Mouse (Mus musculus): Measurements from ENCODE around the gene Pycr2. TPM values are rescaled to one million over a fixed set of nuclear protein-coding genes. Genes with fewer than 3 reads are reported as not detected.
A peak's percentile ranks its signal among the peaks of the same experiment; 100 is the strongest.

Gene Pycr2
- polyA plus RNA-seq (2012; rRNA removed) = 40.2 and 46.8 TPM in 2 replicates

DNA sequence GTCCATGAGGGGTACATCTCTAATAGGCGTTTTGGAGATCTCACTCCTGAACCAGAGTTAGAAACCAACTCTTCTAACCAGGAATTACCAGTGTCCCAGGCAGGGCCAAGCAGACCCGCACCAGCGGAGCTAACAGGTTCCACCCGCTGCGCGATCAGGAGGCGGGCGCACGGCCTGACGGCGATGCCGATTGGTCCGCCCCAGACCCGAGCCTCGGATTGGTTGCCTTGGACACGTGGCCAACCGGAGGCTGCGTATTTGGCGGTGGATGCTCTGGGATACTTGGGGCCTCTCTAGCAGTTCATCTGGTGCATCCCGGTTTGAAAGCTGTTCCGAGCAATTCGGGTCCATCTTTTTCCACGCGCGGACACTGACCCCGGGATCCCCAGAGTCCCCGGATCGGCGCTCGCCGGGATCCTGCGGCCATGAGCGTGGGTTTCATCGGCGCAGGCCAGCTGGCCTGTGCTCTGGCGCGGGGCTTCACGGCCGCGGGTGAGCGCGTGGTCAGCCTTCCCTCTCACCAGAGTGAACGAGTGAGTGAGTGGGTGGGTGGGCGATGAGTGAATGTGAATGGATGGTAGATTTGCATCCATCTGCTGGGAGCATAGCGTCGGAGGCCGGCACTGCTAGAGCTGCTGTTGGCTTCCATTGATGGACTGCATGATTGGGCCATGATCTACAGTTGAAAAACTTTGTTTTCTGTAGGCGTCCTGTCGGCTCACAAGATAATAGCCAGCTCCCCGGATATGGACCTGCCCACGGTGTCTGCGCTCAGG lies at the start of gene Pycr2:
Pycr2 (plus strand) TSS at position 255 of the 776 bp plus-strand sequence.
- no peaks in the 10 kb centered on the region for H3K27me3 ChIP-seq (ENCODE audit: control insufficient read depth, insufficient read depth, low read length)
- peak within 1 kb of the TSS; percentile 87 for H3K4me3 ChIP-seq (replicated peaks; ENCODE audit: insufficient read depth, low read depth, low read length)
- 0 out of 2 replicates have a peak within 1 kb of the TSS, but pooled peaks have one; percentile 3 for H3K27ac ChIP-seq (ENCODE audit: insufficient read depth, low read length)
- peak; percentile 93 to 94 for DNase-seq
- WGBS = under 1% methylated on average over 52 of the region's 52 CpGs
- H3K4me1 ChIP-seq (ENCODE audit: control insufficient read depth, insufficient read depth, low read length) = peaks cover 11% of the 10 kb centered on the region; the same call in 1 of the 2 replicates
- no peak for TF ChIP-seq CTCF (IDR thresholded peaks at IDR 0.05; ENCODE audit: borderline replicate concordance, insufficient read depth, low read depth, low read length)
- TF ChIP-seq POLR2A (IDR thresholded peaks at IDR 0.05; ENCODE audit: borderline replicate concordance, insufficient read depth, low read length) = peak; percentile 67; the same call in 1 of the 2 replicates

DNA sequence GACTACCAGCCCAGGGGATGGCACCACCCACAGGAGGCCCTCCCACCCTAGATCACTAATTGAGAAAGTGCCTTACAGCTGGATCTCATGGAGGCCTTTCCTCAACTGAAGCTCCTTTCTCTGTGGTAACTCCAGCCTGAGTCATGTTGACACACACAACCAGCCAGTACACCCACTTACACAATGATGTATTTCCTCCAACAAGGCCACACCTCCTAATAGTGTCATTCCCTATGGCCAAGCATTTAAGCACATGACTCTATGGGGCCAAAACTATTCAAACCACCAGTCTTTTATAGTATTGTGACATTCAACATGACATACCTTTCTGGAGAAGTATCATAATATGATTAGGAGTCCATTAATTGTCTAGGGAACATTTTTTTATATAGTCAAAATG lies 45.3 kb upstream of the Pycr2 start:
- no peak overlapping the region for H3K4me3 ChIP-seq (replicated peaks; ENCODE audit: insufficient read depth, low read depth, low read length)
- H3K4me1 ChIP-seq (ENCODE audit: control insufficient read depth, insufficient read depth, low read length) = no peaks in the 10 kb centered on the region; the same call in 1 of the 2 replicates
- H3K27ac ChIP-seq (ENCODE audit: insufficient read depth, low read length) = no peak overlapping the region
- TF ChIP-seq POLR2A (IDR thresholded peaks at IDR 0.05; ENCODE audit: borderline replicate concordance, insufficient read depth, low read length) (no peak), CTCF (IDR thresholded peaks at IDR 0.05; ENCODE audit: borderline replicate concordance, insufficient read depth, low read depth, low read length) (no peak)
- no peak for DNase-seq
- H3K27me3 ChIP-seq (ENCODE audit: control insufficient read depth, insufficient read depth, low read length) = no peaks in the 10 kb centered on the region

DNA sequence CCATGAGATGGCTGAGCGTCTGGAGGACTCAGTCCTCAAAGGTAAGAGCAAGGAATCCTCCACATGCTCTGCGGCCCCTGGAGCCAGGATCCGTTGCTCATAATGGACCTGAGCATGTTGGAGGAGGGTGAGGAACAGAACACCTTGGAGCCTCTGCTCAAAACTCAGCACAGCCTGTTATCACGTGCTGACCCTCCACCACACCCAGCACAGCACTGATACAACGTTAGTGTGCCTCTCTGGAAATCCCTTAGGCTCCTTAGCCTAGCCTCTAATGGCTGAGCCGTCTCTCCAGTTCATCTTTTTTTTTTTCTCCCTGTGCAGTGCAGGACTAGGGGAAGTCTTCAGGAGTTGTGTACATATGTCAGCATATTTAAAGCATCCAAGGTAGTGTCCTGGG lies 44.1 kb upstream of the Pycr2 start:
- Histone ChIP-seq H3K4me1 (ENCODE audit: control insufficient read depth, insufficient read depth, low read length) (no peaks in the 10 kb centered on the region; the same call in 1 of the 2 replicates), H3K27me3 (ENCODE audit: control insufficient read depth, insufficient read depth, low read length) (no peaks in the 10 kb centered on the region), H3K4me3 (replicated peaks; ENCODE audit: insufficient read depth, low read depth, low read length) (no peak overlapping the region), H3K27ac (ENCODE audit: insufficient read depth, low read length) (no peak overlapping the region)
- no peak for DNase-seq
- 87% methylated on average over 6 of the region's 6 CpGs for WGBS
- no peak for TF ChIP-seq POLR2A (IDR thresholded peaks at IDR 0.05; ENCODE audit: borderline replicate concordance, insufficient read depth, low read length)
- no peak for TF ChIP-seq CTCF (IDR thresholded peaks at IDR 0.05; ENCODE audit: borderline replicate concordance, insufficient read depth, low read depth, low read length)

DNA sequence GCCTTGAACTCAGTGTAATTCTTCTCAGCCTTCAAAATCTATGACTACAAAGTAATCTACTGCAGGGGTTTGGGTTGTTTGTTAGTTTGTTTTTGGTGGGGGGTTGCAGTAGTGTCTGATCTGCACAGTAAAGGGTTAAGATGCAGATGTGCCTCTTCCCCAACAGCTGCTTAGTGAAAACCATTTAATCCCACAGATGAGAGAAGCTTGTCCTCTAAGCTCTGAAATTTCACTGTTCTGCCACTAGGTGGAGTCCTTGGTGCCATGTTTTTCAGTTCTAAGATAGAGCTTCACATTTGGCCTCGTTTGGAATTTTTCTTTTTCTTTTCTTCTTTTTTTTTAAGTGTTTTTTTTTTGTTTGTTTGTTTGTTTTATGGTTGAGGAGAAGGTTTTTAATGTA lies 40.5 kb upstream of the Pycr2 start:
- Histone ChIP-seq H3K27ac (ENCODE audit: insufficient read depth, low read length) (no peak overlapping the region), H3K4me1 (ENCODE audit: control insufficient read depth, insufficient read depth, low read length) (no peaks in the 10 kb centered on the region; the same call in 1 of the 2 replicates), H3K4me3 (replicated peaks; ENCODE audit: insufficient read depth, low read depth, low read length) (no peak overlapping the region), H3K27me3 (ENCODE audit: control insufficient read depth, insufficient read depth, low read length) (no peaks in the 10 kb centered on the region)
- TF ChIP-seq CTCF (IDR thresholded peaks at IDR 0.05; ENCODE audit: borderline replicate concordance, insufficient read depth, low read depth, low read length) (peak; percentile 58; the same call in 1 of the 2 replicates), POLR2A (IDR thresholded peaks at IDR 0.05; ENCODE audit: borderline replicate concordance, insufficient read depth, low read length) (no peak)
- WGBS = 0% methylated on average over 1 of the region's 1 CpGs
- peak in 1 of 2 experiments; percentile 18 for DNase-seq

DNA sequence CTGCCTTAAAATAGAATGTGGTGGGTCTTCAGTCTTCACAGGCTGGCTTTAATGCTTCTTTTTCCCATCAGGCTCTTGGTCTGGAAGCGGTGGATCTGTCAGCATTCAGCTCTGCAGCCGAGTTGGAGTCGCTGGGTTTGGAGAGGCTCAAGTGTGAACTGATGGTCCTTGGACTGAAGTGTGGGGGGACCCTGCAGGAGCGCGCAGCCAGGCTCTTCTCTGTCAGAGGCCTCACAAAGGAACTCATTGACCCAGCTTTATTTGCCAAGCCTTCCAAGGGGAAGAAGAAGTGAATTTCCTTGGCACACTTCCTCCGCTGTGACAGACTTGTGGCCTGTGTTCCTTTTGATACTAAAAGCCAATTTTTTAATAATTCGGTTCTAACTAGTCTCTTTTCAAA lies 38.1 kb upstream of the Pycr2 start:
- 80% methylated on average over 7 of the region's 7 CpGs for WGBS
- Histone ChIP-seq H3K4me3 (replicated peaks; ENCODE audit: insufficient read depth, low read depth, low read length) (no peak overlapping the region), H3K27ac (ENCODE audit: insufficient read depth, low read length) (no peak overlapping the region), H3K27me3 (ENCODE audit: control insufficient read depth, insufficient read depth, low read length) (no peaks in the 10 kb centered on the region), H3K4me1 (ENCODE audit: control insufficient read depth, insufficient read depth, low read length) (no peaks in the 10 kb centered on the region)
- peak in 1 of 2 experiments; percentile 22 for DNase-seq
- no peak for TF ChIP-seq CTCF (IDR thresholded peaks at IDR 0.05; ENCODE audit: borderline replicate concordance, insufficient read depth, low read depth, low read length)
- no peak for TF ChIP-seq POLR2A (IDR thresholded peaks at IDR 0.05; ENCODE audit: borderline replicate concordance, insufficient read depth, low read length)

DNA sequence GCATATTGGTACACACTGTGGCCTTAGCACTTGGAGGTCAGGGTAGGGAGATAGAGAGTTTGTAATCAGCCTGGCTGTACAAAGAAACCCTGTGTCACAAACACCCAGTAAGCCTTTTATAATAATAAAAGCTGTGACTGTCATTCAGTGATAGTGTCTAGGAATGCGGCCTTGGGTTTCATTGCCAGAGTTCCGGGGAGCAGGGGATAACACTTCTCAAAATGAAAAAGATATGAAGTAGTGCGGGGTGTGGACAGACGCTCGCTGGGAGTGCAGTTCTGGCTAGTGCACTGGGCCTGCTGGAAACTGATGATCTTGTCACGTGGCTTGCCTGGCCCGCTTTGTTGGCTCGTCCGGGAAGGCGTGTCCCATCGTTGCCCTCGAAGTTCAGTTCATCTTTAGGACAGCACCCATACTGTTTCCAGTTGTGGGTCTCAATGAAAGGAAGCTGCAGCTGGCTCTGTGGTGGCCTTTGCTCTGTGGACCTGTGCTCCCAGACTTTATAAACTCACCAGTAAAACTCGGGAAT lies 33.9 kb upstream of the Pycr2 start:
- Histone ChIP-seq H3K27me3 (ENCODE audit: control insufficient read depth, insufficient read depth, low read length) (no peaks in the 10 kb centered on the region), H3K4me1 (ENCODE audit: control insufficient read depth, insufficient read depth, low read length) (no peaks in the 10 kb centered on the region), H3K27ac (ENCODE audit: insufficient read depth, low read length) (no peak overlapping the region), H3K4me3 (replicated peaks; ENCODE audit: insufficient read depth, low read depth, low read length) (no peak overlapping the region)
- DNase-seq = no peak
- 66% methylated on average over 13 of the region's 13 CpGs for WGBS
- TF ChIP-seq CTCF (IDR thresholded peaks at IDR 0.05; ENCODE audit: borderline replicate concordance, insufficient read depth, low read depth, low read length) = no peak

DNA sequence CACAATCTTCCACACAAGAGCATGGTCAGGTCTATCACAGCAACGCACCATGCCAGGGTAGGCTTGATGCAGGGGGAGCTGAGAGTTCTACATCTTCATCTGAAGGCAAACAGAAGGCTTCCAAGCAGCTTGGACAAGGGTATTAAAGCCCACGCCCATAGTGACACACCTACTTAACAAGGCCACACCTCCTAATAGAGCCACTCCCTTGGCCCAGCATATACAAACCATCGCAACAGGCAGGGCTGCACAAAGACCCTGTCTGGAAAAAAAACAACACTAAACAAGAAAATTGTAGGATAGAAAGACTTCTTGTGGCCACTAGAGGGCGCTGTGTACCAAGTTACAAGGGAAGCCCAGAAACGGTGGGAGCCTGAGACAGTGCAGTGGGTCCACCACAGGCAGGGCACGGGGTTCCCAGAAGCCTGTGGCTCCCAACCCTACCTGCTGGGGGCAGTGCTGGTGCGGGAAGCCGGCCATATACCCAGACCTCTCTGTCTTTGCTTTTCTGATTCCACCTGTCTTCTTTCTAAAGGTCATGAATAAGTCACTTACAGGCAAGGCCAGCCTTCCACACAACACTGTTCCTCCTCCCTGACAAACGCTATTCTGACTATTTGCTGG lies 30.1 kb upstream of the Pycr2 start:
- TF ChIP-seq CTCF (IDR thresholded peaks at IDR 0.05; ENCODE audit: borderline replicate concordance, insufficient read depth, low read depth, low read length) (peak; percentile 54; the same call in 1 of the 2 replicates), POLR2A (IDR thresholded peaks at IDR 0.05; ENCODE audit: borderline replicate concordance, insufficient read depth, low read length) (no peak)
- Histone ChIP-seq H3K4me3 (replicated peaks; ENCODE audit: insufficient read depth, low read depth, low read length) (no peak overlapping the region), H3K4me1 (ENCODE audit: control insufficient read depth, insufficient read depth, low read length) (no peaks in the 10 kb centered on the region), H3K27ac (ENCODE audit: insufficient read depth, low read length) (no peak overlapping the region), H3K27me3 (ENCODE audit: control insufficient read depth, insufficient read depth, low read length) (no peaks in the 10 kb centered on the region)
- WGBS = 22% methylated on average over 9 of the region's 9 CpGs
- no peak for DNase-seq

All from cerebellum, adult 2 months (tissue).